Mouse (Mus musculus) kidney, embryonic 16.5 days (tissue): Measurements from ENCODE around the gene Clk2. TPM values are rescaled to one million over a fixed set of nuclear protein-coding genes. Genes with fewer than 3 reads are reported as not detected.

Experiments used
- ATAC-seq: fragments of 200-750 bp; cut with Nextera tagmentation; 2 replicates; pipeline ENCODE4 v1.8.0; 2017; ENCODE audit warnings: moderate TSS enrichment; ENCODE audit not compliant: low FRiP score, low TSS enrichment
- H3K27ac ChIP-seq: fragments of 300-500 bp; sonication (generic); 2 replicates; pipeline ENCODE4 v1.5.1; 2014; ENCODE audit warnings: low read length
- H3K27me3 ChIP-seq: fragments of 300-500 bp; sonication (generic); 2 replicates; pipeline ENCODE4 v1.6.1; 2014; ENCODE audit warnings: low read length, control low read depth, mixed read lengths; ENCODE audit not compliant: insufficient read depth
- H3K36me3 ChIP-seq: fragments of 300-500 bp; sonication (generic); 2 replicates; pipeline ENCODE4 v1.6.1; 2014; ENCODE audit warnings: low read length, control low read depth, mixed read lengths; ENCODE audit not compliant: insufficient read depth
- H3K4me1 ChIP-seq: fragments of 300-500 bp; sonication (generic); 2 replicates; pipeline ENCODE4 v1.6.1; 2014; ENCODE audit warnings: low read length, control low read depth, mixed read lengths; ENCODE audit not compliant: insufficient read depth
- H3K4me2 ChIP-seq: fragments of 300-500 bp; sonication (generic); replicated peaks from 2 replicates; pipeline ENCODE4 v1.6.1; 2014; ENCODE audit warnings: low read depth, low read length
- H3K4me3 ChIP-seq: fragments of 300-500 bp; sonication (generic); 2 replicates; pipeline ENCODE4 v1.5.1; 2014; ENCODE audit warnings: mild to moderate bottlenecking, low read length
- H3K9ac ChIP-seq: fragments of 300-500 bp; sonication (generic); replicated peaks from 2 replicates; pipeline ENCODE4 v1.6.1; 2014; ENCODE audit warnings: low read length
- H3K9me3 ChIP-seq: fragments of 300-500 bp; sonication (generic); 2 replicates; pipeline ENCODE4 v1.6.1; 2016; ENCODE audit warnings: low read length, control low read depth
- WGBS: fragments of 180-500 bp; shearing (Covaris S2); extraction: QIAGEN DNeasy Blood & Tissue Kit; methylation state at CpG from one replicate; pipeline ENCODE4 v1.1.7; 2014; 5-methylcytosine and 5-hydroxymethylcytosine counted together
- polyA plus RNA-seq: library from polyadenylated mRNA; unstranded; fragments of >200 nt; fragmentation: Nextera tagmentation; extraction: Ambion mirVana; gene quantifications from 2 replicates; pipeline ENCODE4 v1.2.1, GENCODE M21; 2015

Clk2 gene
- polyA plus RNA-seq, 1 experiment from 2014 or later: 29.1 TPM

DNA sequence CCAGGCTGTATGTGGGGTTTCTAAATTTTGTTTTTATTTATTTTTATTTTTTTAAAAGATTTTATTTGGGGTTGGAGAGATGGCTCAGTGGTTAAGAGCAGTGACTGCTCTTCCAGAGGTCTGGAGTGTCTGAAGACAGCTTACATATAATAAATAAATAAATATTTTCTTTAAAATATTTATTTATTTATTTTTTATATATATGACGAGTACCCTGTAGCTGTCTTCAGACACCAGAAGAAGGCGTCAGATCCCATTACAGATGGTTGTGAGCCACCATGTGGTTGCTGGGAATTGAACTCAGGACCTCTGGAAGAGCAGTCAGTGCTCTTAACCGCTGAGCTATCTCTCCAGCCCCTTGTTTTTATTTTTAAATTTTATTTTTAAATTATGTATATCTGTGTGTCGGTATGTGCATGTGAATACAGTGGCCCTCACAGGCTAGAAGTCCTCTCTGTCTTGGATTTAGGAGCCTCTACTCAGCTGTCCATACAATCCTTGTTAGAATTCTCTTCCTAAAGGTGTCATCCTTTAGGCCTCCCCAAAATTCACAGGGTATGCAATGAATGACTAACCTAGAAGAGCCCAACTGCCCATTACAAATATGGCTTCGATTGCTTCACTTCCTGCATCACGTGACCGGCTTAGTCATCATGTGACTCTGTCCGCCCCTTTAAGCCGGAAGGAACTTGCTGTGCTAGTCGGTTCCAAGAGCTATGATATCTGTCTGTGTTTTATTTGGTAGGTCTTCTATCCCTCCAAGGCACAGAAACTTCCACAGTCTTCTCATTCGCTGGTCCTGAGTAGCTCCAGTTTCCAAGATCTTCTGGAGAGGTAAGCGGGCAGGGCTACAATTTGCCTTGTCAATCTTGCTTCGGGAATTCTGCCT is 37.9 kb downstream of the Clk2 start, which contains the start of gene Gba:
Gene Gba, plus strand, starts transcription at position 676 of the 889 bp plus-strand sequence.
- peaks cover 12% of the 10 kb centered on the region; the same call in 1 of the 2 replicates for H3K36me3 ChIP-seq
- H3K9me3 ChIP-seq: no peaks in the 10 kb centered on the region
- ATAC-seq: peak; percentile 78
- WGBS: 28% methylated on average over 13 of the region's 13 CpGs
- H3K27ac ChIP-seq: no peak within 1 kb of the TSS
- no peaks in the 10 kb centered on the region for H3K27me3 ChIP-seq
- peaks cover 5% of the 10 kb centered on the region for H3K4me1 ChIP-seq
- peak within 1 kb of the TSS; percentile 75 for H3K4me2 ChIP-seq
- H3K4me3 ChIP-seq: peak within 1 kb of the TSS; percentile 64
- H3K9ac ChIP-seq: peak within 1 kb of the TSS; percentile 67

DNA sequence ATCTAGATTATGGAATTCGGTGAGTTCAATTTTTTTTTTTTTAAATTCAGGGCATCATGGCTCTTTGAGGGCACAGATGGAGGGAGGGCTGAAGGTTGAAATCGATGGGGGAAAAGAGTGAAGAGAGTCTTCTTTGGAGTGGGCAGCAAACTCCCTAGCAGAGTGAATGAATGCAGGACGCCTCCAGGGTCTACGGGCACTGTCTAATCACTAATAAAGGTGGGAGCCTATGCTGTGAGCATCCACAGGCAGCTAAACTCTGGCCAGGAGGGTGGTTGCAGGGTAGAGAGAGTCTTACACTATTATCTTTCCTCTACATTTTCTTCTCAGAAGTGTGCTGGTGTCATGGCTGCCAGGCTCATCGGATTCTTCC is 38.5 kb downstream of the Clk2 start:
- ATAC-seq: no peak
- no peak overlapping the region for H3K27ac ChIP-seq
- H3K9me3 ChIP-seq: no peaks in the 10 kb centered on the region
- H3K4me3 ChIP-seq: peak overlapping the region; percentile 64
- H3K9ac ChIP-seq: peak overlapping the region; percentile 67
- 37% methylated on average over 5 of the region's 5 CpGs for WGBS
- H3K4me2 ChIP-seq: peak overlapping the region; percentile 75
- H3K27me3 ChIP-seq: no peaks in the 10 kb centered on the region
- peaks cover 5% of the 10 kb centered on the region for H3K4me1 ChIP-seq
- H3K36me3 ChIP-seq: peaks cover 19% of the 10 kb centered on the region; the same call in 1 of the 2 replicates

DNA sequence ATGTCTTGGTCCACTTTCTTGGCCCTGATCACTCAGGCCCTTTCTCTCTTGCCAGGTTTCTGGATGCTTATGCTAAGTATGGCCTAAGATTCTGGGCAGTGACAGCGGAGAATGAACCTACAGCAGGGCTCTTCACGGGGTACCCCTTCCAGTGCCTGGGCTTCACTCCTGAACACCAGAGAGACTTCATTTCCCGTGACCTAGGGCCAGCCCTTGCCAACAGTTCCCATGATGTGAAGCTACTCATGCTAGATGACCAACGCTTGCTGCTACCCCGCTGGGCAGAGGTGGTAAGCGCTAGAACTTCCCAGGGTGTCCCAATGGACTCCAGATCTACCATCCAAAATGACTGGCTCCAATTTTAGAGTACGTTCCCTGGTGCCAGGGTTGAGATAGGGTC is 41.5 kb downstream of the Clk2 start:
- Histone ChIP-seq H3K9me3 (no peaks in the 10 kb centered on the region), H3K27ac (no peak overlapping the region), H3K4me2 (no peak overlapping the region), H3K9ac (no peak overlapping the region), H3K36me3 (peaks cover 40% of the 10 kb centered on the region), H3K4me3 (no peak overlapping the region), H3K27me3 (no peaks in the 10 kb centered on the region), H3K4me1 (peaks cover 12% of the 10 kb centered on the region)
- no peak for ATAC-seq
- WGBS: 90% methylated on average over 7 of the region's 7 CpGs

DNA sequence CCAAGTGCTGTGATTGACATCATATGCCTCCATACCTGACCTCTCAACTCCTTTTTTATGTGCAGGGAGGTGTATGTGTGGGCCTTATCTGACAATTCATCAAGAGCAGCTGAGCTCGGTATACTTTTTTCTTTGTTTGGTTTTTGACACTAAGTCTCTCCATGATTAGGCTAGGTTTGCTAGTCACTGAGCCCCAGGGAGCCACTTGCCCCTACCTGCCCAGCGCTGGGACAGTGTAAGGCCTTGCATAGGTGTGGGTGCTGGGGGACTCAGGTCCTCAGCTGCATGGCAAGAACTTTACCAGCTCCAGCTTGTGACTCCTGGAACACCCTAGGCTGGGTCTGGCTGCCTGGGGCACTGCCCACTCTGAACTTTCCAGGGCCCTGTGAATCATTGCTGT is 42.1 kb downstream of the Clk2 start:
- Histone ChIP-seq H3K27me3 (no peaks in the 10 kb centered on the region), H3K9me3 (no peaks in the 10 kb centered on the region), H3K36me3 (peaks cover 40% of the 10 kb centered on the region), H3K9ac (no peak overlapping the region), H3K4me1 (peaks cover 12% of the 10 kb centered on the region), H3K27ac (no peak overlapping the region), H3K4me2 (no peak overlapping the region), H3K4me3 (no peak overlapping the region)
- WGBS: 72% methylated on average over 2 of the region's 2 CpGs
- ATAC-seq: no peak

DNA sequence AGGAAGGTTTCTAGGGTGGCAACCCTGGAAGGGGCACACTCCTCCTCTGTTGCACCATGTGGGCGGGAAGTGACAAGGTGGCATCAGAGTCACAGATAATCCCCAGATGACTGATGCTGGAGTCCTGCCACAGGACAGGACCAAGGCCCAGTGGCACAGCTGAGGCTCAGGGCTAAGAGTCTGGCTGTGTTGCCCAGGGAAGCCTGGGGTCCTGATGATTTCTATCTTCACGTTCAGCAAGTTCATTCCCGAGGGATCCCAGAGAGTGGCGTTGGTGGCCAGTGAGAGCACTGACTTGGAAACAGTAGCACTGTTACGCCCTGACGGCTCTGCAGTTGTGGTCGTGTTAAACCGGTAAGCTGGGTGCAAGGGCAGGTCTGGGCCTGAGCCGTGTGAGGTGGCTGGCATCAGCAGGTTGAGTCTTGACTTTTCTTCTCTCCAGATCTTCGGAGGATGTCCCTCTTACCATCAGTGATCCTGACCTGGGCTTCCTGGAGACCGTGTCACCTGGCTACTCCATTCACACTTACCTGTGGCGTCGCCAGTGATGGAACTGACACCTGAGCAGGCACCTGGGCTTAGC is 43.6 kb downstream of the Clk2 start:
- Histone ChIP-seq H3K36me3 (peaks cover 40% of the 10 kb centered on the region), H3K9me3 (no peaks in the 10 kb centered on the region), H3K4me1 (peaks cover 18% of the 10 kb centered on the region), H3K4me2 (no peak overlapping the region), H3K9ac (no peak overlapping the region), H3K27ac (no peak overlapping the region), H3K27me3 (no peaks in the 10 kb centered on the region), H3K4me3 (no peak overlapping the region)
- no peak for ATAC-seq
- 83% methylated on average over 13 of the region's 13 CpGs for WGBS

DNA sequence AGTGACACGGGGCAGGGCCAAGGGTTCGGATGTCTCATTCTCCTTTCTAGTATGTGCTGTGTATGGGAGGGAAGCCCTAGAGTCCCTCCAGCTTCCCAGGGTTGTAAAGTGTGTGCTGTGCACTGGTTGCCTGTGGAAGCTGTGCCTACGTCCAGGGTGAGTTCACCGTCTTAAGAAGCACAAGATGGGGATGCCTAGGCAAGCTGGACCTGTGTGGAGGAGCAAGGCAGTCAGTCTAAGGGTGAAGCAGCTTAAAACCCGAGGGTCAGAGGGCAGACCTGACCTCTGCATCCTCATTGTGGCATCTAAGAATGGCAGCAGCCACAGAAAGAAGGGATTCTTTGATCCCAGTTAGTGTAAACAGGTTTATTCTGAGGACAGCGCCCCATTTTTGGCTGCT is 44.1 kb downstream of the Clk2 start:
- no peaks in the 10 kb centered on the region for H3K9me3 ChIP-seq
- no peak for ATAC-seq
- no peak overlapping the region for H3K9ac ChIP-seq
- no peak overlapping the region for H3K4me3 ChIP-seq
- H3K27ac ChIP-seq: no peak overlapping the region
- no peaks in the 10 kb centered on the region for H3K27me3 ChIP-seq
- WGBS: 86% methylated on average over 6 of the region's 6 CpGs
- H3K4me1 ChIP-seq: peaks cover 16% of the 10 kb centered on the region
- H3K36me3 ChIP-seq: peaks cover 40% of the 10 kb centered on the region
- H3K4me2 ChIP-seq: no peak overlapping the region

DNA sequence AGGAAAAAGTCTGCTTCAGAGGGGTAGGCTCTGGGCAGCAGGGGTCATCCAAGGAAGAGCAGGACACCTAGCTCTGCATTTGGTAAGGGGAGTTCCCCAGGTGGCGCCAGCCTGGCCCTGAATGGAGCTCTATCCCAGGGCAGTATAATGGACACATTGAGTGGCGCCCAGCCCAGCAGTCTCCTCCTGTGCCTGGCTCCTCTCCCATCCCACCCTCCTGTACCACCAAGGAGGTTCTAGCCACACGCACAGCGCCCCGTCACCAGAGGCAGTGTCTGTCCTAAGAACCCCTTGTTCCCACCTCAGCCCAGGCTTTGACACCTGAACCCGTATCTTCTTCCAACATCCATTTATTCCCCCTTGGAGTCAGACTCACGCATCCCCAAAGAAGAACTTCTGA is 45.1 kb downstream of the Clk2 start:
- Histone ChIP-seq H3K9me3 (no peaks in the 10 kb centered on the region), H3K4me3 (no peak overlapping the region), H3K4me1 (peaks cover 22% of the 10 kb centered on the region), H3K4me2 (no peak overlapping the region), H3K27ac (peak overlapping the region; percentile 23; the same call in 1 of the 2 replicates), H3K9ac (no peak overlapping the region), H3K27me3 (no peaks in the 10 kb centered on the region), H3K36me3 (peaks cover 40% of the 10 kb centered on the region)
- no peak for ATAC-seq
- WGBS: 86% methylated on average over 7 of the region's 7 CpGs

DNA sequence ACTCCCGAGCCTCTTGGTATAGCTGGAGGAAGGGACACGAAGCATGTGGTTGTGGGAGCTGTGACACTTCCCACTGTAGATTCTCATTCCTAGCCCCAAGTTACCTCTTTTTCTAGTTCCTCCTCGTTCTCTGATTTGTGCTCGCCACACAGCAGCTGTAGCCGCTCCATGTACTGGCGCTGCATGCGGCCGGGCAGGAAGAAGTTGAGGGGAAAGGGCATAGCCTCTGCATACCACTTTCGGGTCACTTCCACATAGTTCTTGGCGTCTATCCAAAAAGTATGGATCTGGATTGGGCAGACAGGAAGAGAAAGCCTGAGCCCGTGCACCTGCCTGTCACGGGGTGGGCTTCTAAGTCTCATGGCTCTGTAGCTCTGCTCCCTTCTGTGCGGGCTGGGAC is 45.6 kb downstream of the Clk2 start:
- H3K9ac ChIP-seq: no peak overlapping the region
- peaks cover 26% of the 10 kb centered on the region for H3K4me1 ChIP-seq
- peaks cover 40% of the 10 kb centered on the region for H3K36me3 ChIP-seq
- H3K4me2 ChIP-seq: no peak overlapping the region
- WGBS: 64% methylated on average over 13 of the region's 13 CpGs
- no peaks in the 10 kb centered on the region for H3K27me3 ChIP-seq
- peak overlapping the region; percentile 23; the same call in 1 of the 2 replicates for H3K27ac ChIP-seq
- ATAC-seq: no peak
- no peak overlapping the region for H3K4me3 ChIP-seq
- no peaks in the 10 kb centered on the region for H3K9me3 ChIP-seq

DNA sequence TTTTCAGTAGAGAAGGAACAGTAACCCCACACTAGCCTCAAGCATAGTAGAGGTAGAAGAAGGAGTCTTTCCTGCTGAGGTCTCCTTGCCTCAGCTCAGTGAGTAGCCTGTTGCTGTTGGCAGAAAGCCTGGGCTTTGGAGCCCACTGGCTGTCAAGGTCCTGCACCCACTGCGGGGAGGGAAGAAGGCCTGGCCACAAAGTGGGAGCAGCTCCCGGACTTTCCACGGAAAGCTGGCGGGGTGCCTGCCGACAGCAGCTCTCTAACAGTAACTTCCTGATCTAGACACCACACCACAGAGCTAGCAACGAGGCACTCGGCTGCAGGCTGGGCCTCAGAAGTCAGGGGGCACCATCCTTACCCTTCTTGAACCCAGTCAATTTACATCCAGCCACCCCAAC is 46.1 kb downstream of the Clk2 start:
- H3K27ac ChIP-seq: no peak overlapping the region
- no peak overlapping the region for H3K4me2 ChIP-seq
- H3K36me3 ChIP-seq: peaks cover 40% of the 10 kb centered on the region
- no peaks in the 10 kb centered on the region for H3K27me3 ChIP-seq
- H3K4me3 ChIP-seq: no peak overlapping the region
- no peak overlapping the region for H3K9ac ChIP-seq
- no peak for ATAC-seq
- H3K9me3 ChIP-seq: no peaks in the 10 kb centered on the region
- H3K4me1 ChIP-seq: peaks cover 32% of the 10 kb centered on the region
- WGBS: 55% methylated on average over 7 of the region's 7 CpGs
